Mouse (Mus musculus) thymus, postnatal 0 days (tissue): ENCODE measurements at regions not wholly inside any gene's neighbourhood (a gene's known extent, or its start where the extent isn't known, plus 50 kb on each side); places are given as distances from the start of the nearest gene placed in this dataset.

Experiments used
- DNase-seq: peaks from one replicate; pipeline ENCODE4 v3.0.0-alpha.2; 2015; ENCODE audit warnings: low spot score

- DNase-seq: no peak
Observed at GRCm38 (mm10) chr7:89088141-89088540, 315.9 kb downstream of the Tmem135 start.

GRCm38 (mm10) chr7:89086348-89086747 is 317.7 kb downstream of the Tmem135 start:
- DNase-seq: peak; percentile 22

GRCm38 (mm10) chr7:89073939-89074690 is 329.9 kb downstream of the Tmem135 start:
- no peak for DNase-seq

- DNase-seq: no peak
Observed at GRCm38 (mm10) chr7:89070030-89070429, 334.0 kb downstream of the Tmem135 start.

GRCm38 (mm10) chr7:89064462-89064861 is 339.6 kb downstream of the Tmem135 start:
- no peak for DNase-seq

GRCm38 (mm10) chr7:89063630-89064029 is 340.4 kb downstream of the Tmem135 start:
- no peak for DNase-seq

GRCm38 (mm10) chr7:89054494-89054893 is 349.5 kb downstream of the Tmem135 start:
- no peak for DNase-seq

GRCm38 (mm10) chr7:89051240-89051639 is 352.8 kb downstream of the Tmem135 start:
- DNase-seq: no peak

- no peak for DNase-seq
Observed at GRCm38 (mm10) chr7:89046405-89047217, 357.4 kb downstream of the Tmem135 start.

GRCm38 (mm10) chr7:89042977-89043376 is 361.0 kb downstream of the Tmem135 start:
- no peak for DNase-seq

- DNase-seq: no peak
Observed at GRCm38 (mm10) chr7:89041287-89041686, 362.7 kb downstream of the Tmem135 start.

GRCm38 (mm10) chr7:89040139-89040538 is 363.9 kb downstream of the Tmem135 start:
- no peak for DNase-seq

GRCm38 (mm10) chr7:89035138-89035996 is 368.7 kb downstream of the Tmem135 start:
- no peak for DNase-seq

GRCm38 (mm10) chr7:89023230-89024030 is 380.6 kb downstream of the Tmem135 start:
- no peak for DNase-seq

GRCm38 (mm10) chr7:88998815-88999392 is 405.1 kb downstream of the Tmem135 start:
- DNase-seq: no peak

GRCm38 (mm10) chr7:88997815-88998477 is 406.1 kb downstream of the Tmem135 start:
- DNase-seq: no peak

- DNase-seq: no peak
Observed at GRCm38 (mm10) chr7:88974436-88974835, 429.6 kb downstream of the Tmem135 start.

GRCm38 (mm10) chr7:88960841-88961240 is 443.2 kb downstream of the Tmem135 start:
- no peak for DNase-seq

GRCm38 (mm10) chr7:88960190-88960589 is 443.8 kb downstream of the Tmem135 start:
- no peak for DNase-seq
